Mouse (Mus musculus): ENCODE results near the gene Bmf.

Gene Bmf

GRCm38 (mm10) chr2:118543893-118544799 is 5.3 kb downstream of the Bmf start:
- DNase-seq: peak; percentile 89 to 93

GRCm38 (mm10) chr2:118542971-118543573 is 6.4 kb downstream of the Bmf start:
- DNase-seq: no peak

- DNase-seq: no peak
Observed at GRCm38 (mm10) chr2:118541716-118542115, 7.8 kb downstream of the Bmf start.

GRCm38 (mm10) chr2:118540691-118541117 is 8.8 kb downstream of the Bmf start:
- peak; percentile 75 for DNase-seq

GRCm38 (mm10) chr2:118539881-118540516 is 9.5 kb downstream of the Bmf start:
- DNase-seq: peak in 1 of 2 experiments; percentile 26

- no peak for DNase-seq
Observed at GRCm38 (mm10) chr2:118539040-118539439, 10.4 kb downstream of the Bmf start.

GRCm38 (mm10) chr2:118537226-118537625 is 12.3 kb downstream of the Bmf start:
- DNase-seq: no peak

- DNase-seq: peak; percentile 45 to 68
Observed at GRCm38 (mm10) chr2:118536553-118536952, 12.9 kb downstream of the Bmf start.

- peak in 1 of 2 experiments; percentile 37 for DNase-seq
Observed at GRCm38 (mm10) chr2:118536111-118536510, 13.4 kb downstream of the Bmf start.

GRCm38 (mm10) chr2:118533969-118534368 is 15.5 kb downstream of the Bmf start:
- no peak for DNase-seq

- DNase-seq: no peak
Observed at GRCm38 (mm10) chr2:118532855-118533675, 16.4 kb downstream of the Bmf start.

GRCm38 (mm10) chr2:118532401-118532800 is 17.1 kb downstream of the Bmf start:
- DNase-seq: no peak

GRCm38 (mm10) chr2:118529466-118530181 is 19.9 kb downstream of the Bmf start:
- DNase-seq: no peak

- DNase-seq: no peak
Observed at GRCm38 (mm10) chr2:118526545-118526944, 22.9 kb downstream of the Bmf start.

GRCm38 (mm10) chr2:118524811-118525210 is 24.7 kb downstream of the Bmf start:
- no peak for DNase-seq

- no peak for DNase-seq
Observed at GRCm38 (mm10) chr2:118523163-118523730, 26.2 kb downstream of the Bmf start.

GRCm38 (mm10) chr2:118522265-118522664 is 27.2 kb downstream of the Bmf start:
- DNase-seq: no peak

- no peak for DNase-seq
Observed at GRCm38 (mm10) chr2:118520042-118520933, 29.2 kb downstream of the Bmf start.

- DNase-seq: no peak
Observed at GRCm38 (mm10) chr2:118512418-118513377, 36.8 kb downstream of the Bmf start.

Data from cerebellum, postnatal 25 days (tissue).